Mouse (Mus musculus): Measurements from ENCODE around the gene Snx33.
"Not testable (repeated sequence)": the region's sequence is repeated elsewhere in the genome, so short reads cannot be mapped to it uniquely, and the experiment has no call there.

Gene Snx33

DNA sequence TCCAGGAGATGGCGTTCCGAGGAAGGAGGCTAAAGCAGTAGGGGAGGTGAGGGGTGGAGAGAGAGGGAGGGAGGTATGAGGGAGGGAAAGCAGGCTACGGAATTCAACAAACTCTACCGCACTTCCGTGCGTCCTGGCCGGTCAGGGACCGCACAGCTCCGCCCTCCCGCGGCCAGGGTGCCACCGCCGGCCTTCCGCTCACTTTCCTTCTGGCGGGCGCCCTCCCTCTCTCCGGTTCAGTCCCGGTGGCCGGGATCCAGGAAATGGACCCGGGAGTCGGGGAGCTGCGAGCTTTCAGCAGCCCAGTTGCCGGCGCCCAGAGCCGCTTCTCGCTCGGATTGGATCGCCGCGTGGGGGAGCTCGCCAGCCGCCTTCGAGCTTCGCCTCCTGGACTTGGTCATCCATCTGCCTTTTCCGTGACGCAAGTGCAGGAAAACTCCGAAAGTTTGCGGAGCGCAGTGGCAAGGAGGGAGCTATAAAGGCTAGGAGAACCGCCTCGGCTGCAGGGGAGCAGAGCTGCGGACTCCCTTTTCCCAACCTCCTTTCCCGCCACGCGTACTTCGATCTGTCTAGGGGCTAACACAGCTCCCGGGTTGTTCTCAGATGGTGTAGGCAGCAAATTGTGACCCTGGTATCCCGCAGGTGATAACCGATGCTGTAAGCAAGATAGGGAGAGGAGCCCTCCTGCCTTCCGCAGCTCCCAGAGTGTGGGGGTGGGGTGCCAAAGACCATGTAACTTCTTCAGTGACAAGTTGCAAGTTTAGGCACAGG is at the start of gene Snx33:
Snx33 (minus strand) TSS at position 331 of the 771 bp plus-strand sequence.
- DNase-seq (ENCODE audit: low spot score) = peak; percentile 92

DNA sequence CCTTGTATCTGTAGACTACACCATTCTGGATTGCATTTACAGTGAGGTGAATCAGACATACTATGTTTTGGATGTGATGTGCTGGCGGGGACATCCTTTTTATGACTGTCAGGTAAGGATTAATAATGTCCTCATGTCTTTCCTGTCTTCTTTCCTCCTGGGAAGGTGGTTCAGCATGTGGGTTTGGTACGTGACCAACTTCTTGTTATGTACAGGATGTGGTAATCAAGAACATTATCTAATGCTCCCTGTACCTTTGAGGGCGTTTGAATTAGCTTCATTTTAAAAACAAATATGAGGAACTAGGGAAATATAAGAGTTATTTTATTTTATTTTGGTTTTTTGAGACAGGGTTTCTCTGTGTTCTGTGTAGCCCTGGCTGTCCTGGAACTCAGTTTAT is 47.0 kb upstream of the Snx33 start:
- DNase-seq (ENCODE audit: low spot score) = no peak

DNA sequence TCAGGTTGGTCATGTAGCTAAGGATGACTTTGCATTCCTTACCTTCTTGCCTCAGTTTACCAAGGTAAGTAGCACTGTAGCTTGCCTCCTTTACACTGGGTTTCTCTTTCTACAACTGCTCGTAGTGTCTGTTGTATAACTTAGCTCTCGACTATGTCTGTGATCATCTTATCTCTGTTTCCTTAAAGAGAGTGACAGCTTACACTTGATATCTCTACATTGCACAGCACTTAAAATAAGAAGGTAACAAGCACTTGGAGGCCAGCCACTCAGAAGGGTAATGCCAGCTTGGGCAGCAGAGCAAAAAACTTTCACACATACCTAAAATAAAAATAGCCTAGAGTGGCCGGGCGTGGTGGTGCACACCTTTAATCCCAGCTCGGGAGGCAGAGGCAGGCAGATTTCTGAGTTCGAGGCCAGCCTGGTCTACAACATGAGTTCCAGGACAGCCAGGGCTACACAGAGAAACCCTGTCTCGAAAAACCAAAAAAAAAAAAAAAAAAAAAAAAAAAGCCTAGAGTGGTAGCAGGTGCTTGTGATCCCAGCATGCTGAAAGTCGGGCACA is 45.9 kb upstream of the Snx33 start:
- no peak for DNase-seq (ENCODE audit: low spot score)

DNA sequence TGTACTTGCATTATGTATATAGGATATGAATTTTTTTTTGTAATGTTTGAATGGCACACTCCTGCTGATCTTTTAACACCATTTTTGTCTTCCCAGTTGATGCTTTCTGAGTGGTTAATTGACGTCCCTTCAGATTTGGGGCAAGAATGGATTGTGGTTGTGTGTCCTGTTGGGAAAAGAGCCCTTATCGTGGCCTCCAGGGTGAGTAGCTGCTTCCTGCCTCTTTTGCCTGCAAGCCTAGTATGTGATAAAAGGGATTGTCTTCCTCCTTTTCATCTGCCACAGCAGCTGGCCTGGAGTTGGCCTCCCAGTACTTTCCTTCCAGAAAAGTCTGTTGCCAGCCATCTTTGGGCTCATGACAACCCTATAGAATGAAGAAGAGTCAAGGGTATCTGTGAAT is 42.0 kb upstream of the Snx33 start:
- no peak for DNase-seq (ENCODE audit: low spot score)

DNA sequence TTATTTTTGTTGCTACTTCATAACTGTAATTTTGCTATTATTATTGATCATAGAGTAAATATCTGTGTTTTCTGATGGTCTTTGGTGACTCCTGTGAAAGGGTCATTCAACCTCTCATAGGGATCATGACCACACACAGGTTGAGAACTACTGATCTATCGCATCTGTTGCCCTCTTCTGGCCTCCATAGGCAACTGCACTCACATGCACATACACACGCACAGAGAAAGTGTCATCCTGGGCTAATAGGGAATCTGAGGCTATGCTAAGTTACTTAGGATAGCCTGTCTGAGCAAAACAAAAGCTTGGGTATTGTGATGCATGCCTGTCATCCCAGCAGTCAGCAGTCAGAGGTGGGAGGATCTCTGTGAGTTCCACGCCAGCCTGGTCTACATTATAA is 33.4 kb upstream of the Snx33 start:
- no peak for DNase-seq (ENCODE audit: low spot score)

DNA sequence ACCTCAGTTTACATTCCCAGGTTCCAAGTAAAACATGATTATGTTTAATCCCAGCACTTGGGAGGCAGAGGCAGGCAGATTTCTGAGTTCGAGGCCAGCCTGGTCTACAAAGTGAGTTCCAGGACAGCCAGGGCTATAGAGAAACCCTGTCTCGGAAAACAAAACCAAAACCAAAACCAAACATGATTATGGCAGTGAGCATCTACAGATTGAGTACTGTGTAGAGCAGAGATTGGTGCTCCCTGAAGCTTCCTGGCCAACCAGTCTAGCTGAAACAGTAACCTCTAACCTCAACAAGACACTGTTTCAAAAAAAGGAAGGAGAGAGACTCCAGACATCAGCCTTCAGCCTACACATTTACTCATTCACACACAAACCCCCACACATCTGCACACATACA is 30.5 kb upstream of the Snx33 start:
- no peak for DNase-seq (ENCODE audit: low spot score)

DNA sequence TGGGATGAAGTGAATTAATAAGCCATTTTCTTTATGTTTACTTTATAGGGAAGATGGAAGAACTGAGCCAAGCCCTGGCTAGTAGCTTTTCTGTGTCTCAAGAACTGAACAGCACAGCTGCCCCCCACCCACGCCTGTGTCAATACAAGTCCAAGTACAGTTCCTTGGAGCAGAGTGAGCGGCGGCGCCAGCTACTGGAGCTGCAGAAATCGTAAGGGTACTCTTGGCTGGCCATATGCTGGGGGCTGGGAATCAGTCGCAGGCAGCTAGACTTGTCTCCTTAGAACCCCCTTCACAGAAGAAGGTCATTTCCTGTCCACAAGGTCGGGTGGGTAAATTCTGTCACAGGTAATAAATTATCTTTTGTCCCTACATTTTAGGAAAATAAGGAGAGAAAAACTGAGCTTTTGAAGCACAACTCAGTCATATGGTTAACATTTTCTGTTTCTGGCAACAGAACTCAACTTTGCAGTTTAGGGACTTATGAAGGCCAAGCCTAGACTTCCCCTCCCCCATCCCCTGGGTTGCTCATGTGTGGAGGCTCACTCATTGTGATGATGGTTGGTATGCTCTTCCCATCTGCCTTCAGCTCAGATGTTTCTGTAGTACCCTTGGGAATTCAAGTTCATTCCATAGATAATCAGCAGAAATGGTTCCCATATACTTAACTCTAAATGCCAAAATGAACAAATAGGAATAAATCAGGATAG is 28.9 kb upstream of the Snx33 start:
- no peak for DNase-seq (ENCODE audit: low spot score)

DNA sequence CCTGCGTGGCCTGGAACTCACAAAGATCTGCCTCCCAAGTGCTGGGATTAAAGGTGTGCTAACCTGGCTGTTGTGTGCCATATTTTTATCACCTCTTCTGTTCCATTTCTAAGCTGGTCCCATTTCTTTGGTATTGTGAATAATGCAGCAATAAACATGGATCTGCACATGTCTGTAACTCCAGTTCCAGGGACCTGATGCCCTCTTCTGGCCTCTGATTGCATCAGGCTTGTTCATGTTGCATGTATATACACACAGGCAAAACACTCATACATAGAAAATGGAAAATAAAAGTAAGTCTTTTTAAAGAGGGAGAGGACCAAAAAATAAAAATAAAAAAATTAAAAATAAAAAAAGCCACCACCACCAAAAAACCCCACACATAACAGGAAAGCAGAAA is 25.4 kb upstream of the Snx33 start:
- no peak for DNase-seq (ENCODE audit: low spot score)

DNA sequence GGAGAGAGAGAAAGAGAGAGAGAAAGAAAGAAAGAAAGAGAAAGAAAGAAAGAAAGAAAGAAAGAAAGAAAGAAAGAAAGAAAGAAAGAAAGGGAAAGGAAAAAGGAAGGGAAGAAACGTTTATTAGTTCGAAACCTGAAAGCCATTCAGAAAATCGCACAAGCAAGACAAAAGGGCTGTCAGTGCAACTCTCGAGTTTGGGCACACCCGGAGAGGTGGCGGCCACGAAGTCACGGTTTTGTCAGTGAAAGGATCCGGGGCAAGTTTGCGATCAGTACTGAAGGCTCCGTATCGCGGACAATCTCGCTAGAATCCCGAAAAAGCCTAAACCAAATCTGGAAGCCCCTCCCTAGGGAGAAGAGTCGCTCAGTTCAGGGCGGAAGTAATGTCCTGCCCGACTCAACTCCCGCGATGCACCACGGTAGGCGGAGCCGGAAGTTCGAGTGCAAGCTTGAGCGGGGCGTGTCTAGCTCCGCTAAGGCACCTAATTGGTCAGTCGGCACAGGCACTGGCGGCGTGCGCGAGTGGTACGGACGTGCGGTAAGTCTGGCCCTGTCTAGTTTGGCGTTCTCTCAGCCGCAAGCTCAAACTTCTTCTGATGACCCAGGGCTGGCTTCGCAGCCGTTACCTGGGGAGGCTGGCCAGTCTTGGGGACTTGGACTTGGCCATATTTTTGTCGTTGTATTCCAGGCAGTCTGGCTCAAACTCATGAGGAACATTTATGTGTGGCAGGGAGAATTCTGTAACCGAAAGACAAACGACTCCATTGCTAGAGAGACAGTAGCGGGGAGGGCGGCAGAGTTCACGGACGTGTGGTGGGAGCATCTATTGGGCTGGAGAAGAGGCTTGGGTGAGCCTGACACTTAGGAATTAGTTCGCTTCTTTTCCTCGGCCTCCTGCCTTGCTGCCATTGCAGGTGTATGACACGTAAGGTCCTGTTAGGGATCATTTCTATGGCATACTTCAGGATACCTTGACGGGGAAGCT is 22.5 kb upstream of the Snx33 start, which contains the start of gene Snupn:
Snupn (plus strand) TSS at position 465 of the 987 bp plus-strand sequence.
- peak; percentile 98 for DNase-seq (ENCODE audit: low spot score)

DNA sequence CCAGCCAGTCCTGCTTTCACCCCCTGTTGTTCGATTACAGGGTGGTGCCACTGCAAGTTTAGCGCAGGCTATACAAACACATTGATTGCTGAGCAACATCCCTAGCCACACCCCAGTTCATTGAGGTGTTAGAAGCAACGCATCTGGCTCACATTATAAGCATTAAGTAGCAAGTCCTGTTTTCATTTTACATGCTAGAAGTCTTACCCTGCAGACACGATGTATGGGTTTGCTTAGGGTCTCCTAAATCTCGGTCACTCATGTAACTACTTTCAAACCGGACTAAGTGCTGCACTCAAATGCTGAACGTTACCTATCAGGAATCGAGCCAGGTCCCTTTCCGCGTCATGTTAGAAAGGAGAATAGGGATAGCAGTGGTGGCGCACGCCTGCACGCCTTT is 21.6 kb upstream of the Snx33 start:
- no peak for DNase-seq (ENCODE audit: low spot score)

DNA sequence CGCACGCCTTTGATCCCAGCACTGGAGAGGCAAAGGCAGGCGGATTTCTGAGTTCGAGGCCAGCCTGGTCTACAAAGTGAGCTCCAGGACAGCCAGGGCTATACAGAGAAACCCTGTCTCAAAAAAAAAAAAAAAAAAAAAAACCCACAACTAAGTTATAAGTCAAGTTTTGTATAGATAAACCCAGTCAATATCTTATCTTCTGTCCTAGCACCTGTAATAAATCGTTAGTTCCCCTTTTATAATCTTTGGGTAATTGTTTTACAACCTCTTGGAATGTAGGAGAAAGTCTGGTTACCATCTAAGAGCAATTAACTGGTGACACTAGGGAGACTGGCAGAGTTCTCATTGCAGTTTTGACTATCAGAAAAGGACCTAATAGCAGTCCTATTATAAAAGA is 20.5 kb upstream of the Snx33 start:
- DNase-seq (ENCODE audit: low spot score) = not testable (repeated sequence)

DNA sequence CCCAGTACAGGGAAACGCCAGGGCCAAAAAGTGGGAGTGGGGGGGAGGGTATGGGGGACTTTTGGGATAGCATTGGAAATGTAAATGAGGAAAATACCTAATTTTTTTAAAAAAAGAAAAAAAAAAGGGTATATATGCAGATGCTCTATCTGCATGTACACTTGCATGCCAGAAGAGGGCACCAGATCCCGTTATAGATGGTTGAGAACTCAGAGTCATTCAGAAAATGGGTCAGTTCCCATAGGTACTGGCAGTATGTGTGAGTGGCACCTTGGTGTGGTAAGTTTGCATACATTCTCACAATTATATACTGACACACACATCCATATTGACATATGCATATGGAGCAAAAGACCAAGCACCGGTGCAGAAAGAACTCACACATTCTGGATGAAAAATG is 19.3 kb upstream of the Snx33 start:
- peak; percentile 68 for DNase-seq (ENCODE audit: low spot score)

DNA sequence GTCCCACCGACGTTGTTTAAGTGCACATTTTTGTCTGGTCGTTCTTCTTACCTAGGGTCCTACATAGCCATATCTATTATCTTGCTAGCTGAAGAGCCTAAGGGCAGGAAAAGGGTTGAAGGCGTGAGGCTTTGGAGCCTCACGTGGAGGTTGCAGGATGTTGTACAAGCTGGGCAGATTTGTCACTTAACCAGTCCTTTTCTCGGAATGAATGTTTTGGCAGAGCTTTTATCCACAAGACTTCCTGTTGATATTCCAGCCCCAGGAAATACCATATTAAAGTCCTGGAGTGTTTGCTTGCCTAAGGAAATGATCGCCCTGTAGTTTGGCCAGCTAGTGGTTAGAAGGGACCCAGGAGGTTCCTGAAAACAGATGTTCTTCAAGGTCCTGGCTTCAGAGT is 10.2 kb upstream of the Snx33 start:
- DNase-seq (ENCODE audit: low spot score) = no peak

DNA sequence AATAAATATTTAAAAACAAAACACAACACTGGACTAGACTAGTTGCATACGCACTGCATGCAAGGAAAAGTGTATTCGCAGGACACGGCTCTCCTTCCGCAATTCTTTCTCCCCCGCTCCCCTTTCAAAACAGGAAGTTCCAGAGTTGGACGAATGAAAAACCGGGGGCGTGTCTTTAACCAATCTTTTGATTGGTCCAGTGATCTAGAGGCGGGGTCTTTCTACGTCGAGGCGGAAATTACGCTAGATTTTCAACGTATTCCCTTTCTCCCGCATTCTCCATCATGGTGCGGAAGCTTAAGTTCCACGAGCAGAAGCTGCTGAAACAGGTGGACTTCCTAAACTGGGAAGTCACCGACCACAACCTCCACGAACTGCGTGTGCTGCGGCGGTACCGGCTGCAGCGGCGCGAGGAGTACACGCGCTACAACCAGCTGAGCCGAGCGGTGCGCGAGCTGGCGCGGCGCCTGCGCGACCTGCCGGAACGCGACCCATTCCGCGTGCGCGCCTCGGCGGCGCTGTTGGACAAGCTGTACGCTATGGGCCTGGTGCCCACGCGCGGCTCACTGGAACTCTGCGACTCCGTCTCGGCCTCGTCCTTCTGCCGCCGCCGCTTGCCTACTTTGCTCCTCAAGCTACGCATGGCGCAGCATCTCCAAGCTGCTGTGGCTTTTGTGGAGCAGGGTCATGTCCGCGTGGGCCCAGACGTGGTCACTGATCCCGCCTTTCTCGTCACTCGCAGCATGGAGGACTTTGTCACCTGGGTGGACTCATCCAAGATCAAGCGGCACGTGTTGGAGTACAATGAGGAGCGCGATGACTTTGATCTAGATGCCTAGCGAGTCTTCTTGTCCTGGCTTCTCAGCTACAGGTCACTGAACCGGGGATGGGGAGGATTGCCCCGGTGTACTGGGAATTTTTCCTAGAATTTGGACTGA is 9.3 kb upstream of the Snx33 start, which contains the start of gene Imp3:
Imp3 (plus strand) TSS at position 253 of the 938 bp plus-strand sequence.
- peak; percentile 99 for DNase-seq (ENCODE audit: low spot score)

DNA sequence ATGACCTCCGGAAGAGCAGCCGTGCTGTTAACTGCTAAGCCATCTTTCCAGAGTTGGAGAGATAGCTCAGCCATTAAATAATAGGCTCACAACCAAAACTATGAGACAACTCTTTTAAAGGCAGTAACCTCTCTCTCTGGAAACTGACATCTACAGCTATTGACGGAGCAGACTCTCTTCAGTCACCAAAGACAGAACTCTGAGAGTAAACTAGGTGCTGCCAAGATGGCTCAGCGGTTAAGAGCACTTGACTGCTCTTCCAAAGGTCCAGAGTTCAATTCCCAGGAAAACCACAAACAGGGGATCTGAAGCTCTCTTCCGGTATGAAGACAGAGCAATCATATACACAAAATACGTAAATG is 8.7 kb upstream of the Snx33 start:
- no peak for DNase-seq (ENCODE audit: low spot score)

DNA sequence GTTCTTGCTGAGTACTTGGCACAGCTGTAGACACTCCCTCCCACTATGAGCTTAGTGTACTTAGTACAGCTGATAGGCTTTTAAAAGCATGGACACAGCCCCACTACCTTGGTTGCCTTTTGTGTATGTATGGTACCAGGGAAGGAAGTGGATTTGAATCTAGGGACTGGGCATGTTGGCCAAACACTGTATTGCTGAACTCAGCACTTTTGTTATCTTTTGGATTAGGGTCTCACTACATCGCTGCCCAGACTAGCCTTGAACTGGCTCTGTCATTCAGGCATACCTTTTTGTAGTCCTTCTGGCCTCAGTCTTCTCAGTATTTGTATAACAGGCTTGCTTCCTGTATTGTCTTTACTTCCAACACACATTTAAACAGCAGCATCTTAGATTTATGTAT is 2.4 kb upstream of the Snx33 start:
- DNase-seq (ENCODE audit: low spot score) = no peak

DNA sequence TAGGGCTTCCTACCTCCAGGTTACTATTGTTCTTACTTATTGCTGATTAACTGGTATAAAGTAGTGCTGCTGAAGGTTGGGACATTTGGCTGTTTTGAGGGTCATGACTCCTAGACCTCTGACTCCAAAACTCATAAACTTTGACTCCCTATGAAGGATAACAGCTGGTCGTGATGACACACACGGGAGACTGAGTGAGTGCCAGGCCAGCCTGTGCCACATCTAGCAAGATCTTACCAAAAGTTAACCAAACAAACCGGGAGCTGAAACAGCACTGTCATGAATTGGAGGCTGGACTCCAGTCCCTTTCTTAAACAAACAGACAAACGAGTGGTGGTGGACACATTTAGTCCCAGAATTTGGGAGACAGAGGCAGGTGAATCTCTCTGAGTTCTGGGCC is 1.3 kb upstream of the Snx33 start:
- DNase-seq (ENCODE audit: low spot score) = no peak

DNA sequence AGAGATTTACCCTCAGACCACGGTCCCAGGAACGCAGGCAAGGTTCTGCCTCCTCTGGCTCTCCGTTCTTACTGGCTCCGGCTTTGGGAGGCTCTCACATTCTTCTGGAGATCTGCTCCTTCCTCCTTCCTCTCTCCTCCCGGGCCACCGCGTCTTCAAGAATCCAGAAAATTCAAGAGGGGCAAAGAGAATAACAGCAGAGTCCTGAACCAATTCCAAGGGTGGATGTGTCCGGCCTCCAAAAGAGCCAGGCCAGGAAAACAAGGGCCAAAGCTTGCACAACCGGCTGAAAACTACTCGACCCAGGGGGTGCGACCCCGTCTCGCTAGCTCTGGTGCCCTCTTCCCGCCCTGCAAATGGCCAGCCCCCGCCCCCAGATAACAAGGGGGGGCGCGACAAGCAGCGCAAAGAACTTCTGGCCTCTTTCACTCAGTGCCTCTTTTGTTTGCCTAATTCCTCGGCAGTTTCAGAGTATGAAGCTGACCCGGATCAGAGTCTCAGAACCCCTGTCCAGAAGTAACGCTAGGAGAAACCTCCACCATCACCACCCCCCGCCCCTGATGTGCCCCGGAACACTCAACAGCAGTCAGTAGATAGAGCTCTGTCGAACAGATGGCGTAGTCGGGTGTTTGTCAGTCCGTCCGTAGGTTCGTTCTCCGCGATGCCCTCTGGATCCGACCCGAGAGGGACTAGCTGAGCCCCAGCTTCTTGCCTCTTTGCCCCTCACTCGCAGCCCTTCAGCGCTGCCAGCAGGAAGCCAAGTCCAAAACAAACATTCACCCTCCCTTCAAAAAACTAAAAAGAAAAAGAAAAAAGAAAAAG is 769 bp downstream of the Snx33 start:
- peak; percentile 63 for DNase-seq (ENCODE audit: low spot score)

DNA sequence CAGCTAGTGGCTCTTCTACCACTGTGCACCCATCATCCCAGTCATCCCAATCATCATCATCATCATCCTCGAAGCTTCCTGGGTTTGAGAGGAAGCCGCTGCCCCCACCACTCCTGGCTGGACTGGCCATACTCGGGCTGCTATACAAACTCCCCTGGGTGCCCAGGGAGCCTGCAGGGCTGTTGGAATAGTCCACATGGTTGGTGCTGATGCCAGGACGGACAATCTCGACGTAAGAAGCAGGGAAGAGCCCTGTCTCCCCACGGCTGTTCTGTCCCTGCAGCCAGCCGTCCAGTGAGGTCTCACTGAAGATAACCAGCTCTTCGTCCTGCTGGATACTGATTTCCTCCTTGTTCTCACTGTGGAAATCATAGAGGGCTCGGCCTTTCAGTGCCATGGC is 1.8 kb downstream of the Snx33 start:
- DNase-seq (ENCODE audit: low spot score) = no peak

DNA sequence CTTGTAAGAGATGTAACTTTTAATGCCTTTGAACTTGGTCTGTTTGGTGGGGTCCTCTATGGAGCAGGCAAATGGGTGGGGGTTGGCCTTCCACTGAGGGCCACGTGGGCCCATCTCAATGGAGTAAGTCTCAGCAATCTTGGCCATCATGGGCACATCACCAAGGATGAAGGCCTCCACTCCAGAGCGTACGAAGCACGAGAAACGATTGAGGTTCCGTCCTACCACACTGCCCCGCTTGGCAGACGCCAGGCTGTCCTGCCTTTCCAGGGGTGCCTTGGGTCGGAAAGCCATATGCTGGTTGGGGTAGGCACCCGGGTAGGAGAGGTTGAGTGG is 2.2 kb downstream of the Snx33 start:
- DNase-seq (ENCODE audit: low spot score) = no peak

All from retina, embryonic 14.5 days (tissue).